Mouse (Mus musculus) hindbrain, embryonic 11.5 days (tissue): ENCODE results near the gene Nfic. TPM values are rescaled to one million over a fixed set of nuclear protein-coding genes. Genes with fewer than 3 reads are reported as not detected.
A peak's percentile ranks its signal among the peaks of the same experiment; 100 is the strongest.
"Not testable (repeated sequence)": the region's sequence is repeated elsewhere in the genome, so short reads cannot be mapped to it uniquely, and the experiment has no call there.

Experiments
- ATAC-seq: fragments of 200-750 bp; cut with Nextera tagmentation; 2 replicates; pipeline ENCODE4 v1.8.0; 2017; ENCODE audit warnings: mild to moderate bottlenecking, moderate TSS enrichment, moderate library complexity; ENCODE audit not compliant: low FRiP score
- DNase-seq: peaks from one replicate; pipeline ENCODE4 v3.0.0-alpha.2; 2015; ENCODE audit warnings: low spot score
- H3K27ac ChIP-seq: fragments of 300-500 bp; sonication (generic); 2 replicates; pipeline ENCODE4 v1.5.1; 2014; ENCODE audit warnings: mild to moderate bottlenecking, low read depth, low read length
- H3K27me3 ChIP-seq: fragments of 300-500 bp; sonication (generic); 2 replicates; pipeline ENCODE4 v1.6.1; 2014; ENCODE audit warnings: mild to moderate bottlenecking, low read length, moderate library complexity, mixed read lengths; ENCODE audit not compliant: control insufficient read depth, insufficient read depth
- H3K36me3 ChIP-seq: fragments of 300-500 bp; sonication (generic); 2 replicates; pipeline ENCODE4 v1.6.1; 2014; ENCODE audit warnings: mild to moderate bottlenecking, low read length, moderate library complexity, mixed read lengths; ENCODE audit not compliant: control insufficient read depth, insufficient read depth
- H3K4me1 ChIP-seq: fragments of 300-500 bp; sonication (generic); replicated peaks from 2 replicates; pipeline ENCODE4 v1.6.1; 2014; ENCODE audit warnings: low read length, mixed read lengths; ENCODE audit not compliant: control insufficient read depth, insufficient read depth
- H3K4me2 ChIP-seq: fragments of 300-500 bp; sonication (generic); replicated peaks from 2 replicates; pipeline ENCODE4 v1.6.1; 2014; ENCODE audit warnings: mild to moderate bottlenecking, low read depth, low read length
- H3K4me3 ChIP-seq: fragments of 300-500 bp; sonication (generic); 2 replicates; pipeline ENCODE4 v1.5.1; 2014; ENCODE audit warnings: low read depth, low read length
- H3K9ac ChIP-seq: fragments of 300-500 bp; sonication (generic); 2 replicates; pipeline ENCODE4 v1.6.1; 2014; ENCODE audit warnings: low read depth, low read length
- H3K9me3 ChIP-seq: fragments of 300-500 bp; sonication (generic); 2 replicates; pipeline ENCODE4 v1.6.1; 2016; ENCODE audit warnings: low read length; ENCODE audit not compliant: control insufficient read depth
- WGBS: fragments of 180-500 bp; shearing (Covaris S2); extraction: QIAGEN DNeasy Blood & Tissue Kit; methylation state at CpG from one replicate; pipeline ENCODE4 v1.1.7; 2014; 5-methylcytosine and 5-hydroxymethylcytosine counted together
- polyA plus RNA-seq: library from polyadenylated mRNA; unstranded; fragments of >200 nt; fragmentation: Nextera tagmentation; extraction: Ambion mirVana; gene quantifications from 2 replicates; pipeline ENCODE4 v1.2.1, GENCODE M21; 2014

Gene Nfic
- polyA plus RNA-seq, 1 experiment from 2014 or later: 11.9 TPM

- Histone ChIP-seq H3K9ac (no peak overlapping the region), H3K9me3 (no peaks in the 10 kb centered on the region), H3K27ac (no peak overlapping the region), H3K4me3 (no peak overlapping the region), H3K4me2 (no peak overlapping the region), H3K4me1 (0 out of 2 replicates have a peak, but pooled peaks cover 2% of the 10 kb centered on the region), H3K36me3 (no peaks in the 10 kb centered on the region), H3K27me3 (peaks cover 51% of the 10 kb centered on the region)
- ATAC-seq (no peak), DNase-seq (no peak)
- WGBS: 62% methylated on average over 9 of the region's 9 CpGs
Measured at GRCm38 (mm10) chr10:81450641-81451364, 4.6 kb downstream of the Nfic start.

- H3K4me1 ChIP-seq: 0 out of 2 replicates have a peak, but pooled peaks cover 2% of the 10 kb centered on the region
- no peak overlapping the region for H3K4me2 ChIP-seq
- H3K36me3 ChIP-seq: no peaks in the 10 kb centered on the region
- H3K27me3 ChIP-seq: peaks cover 44% of the 10 kb centered on the region
- peak; percentile 63 for ATAC-seq
- peak; percentile 92 for DNase-seq
- H3K9me3 ChIP-seq: no peaks in the 10 kb centered on the region
- 1% methylated on average over 7 of the region's 7 CpGs for WGBS
- no peak overlapping the region for H3K9ac ChIP-seq
- H3K4me3 ChIP-seq: no peak overlapping the region
- no peak overlapping the region for H3K27ac ChIP-seq
Measured at GRCm38 (mm10) chr10:81450140-81450539, 5.3 kb downstream of the Nfic start.

- ATAC-seq, H3K27ac ChIP-seq, H3K27me3 ChIP-seq, H3K9me3 ChIP-seq, DNase-seq, H3K4me1 ChIP-seq, H3K36me3 ChIP-seq, H3K4me2 ChIP-seq, H3K4me3 ChIP-seq, H3K9ac ChIP-seq: not testable (repeated sequence)
- WGBS: 38% methylated on average over 2 of the region's 2 CpGs
Measured at GRCm38 (mm10) chr10:81445516-81445915, 9.9 kb downstream of the Nfic start.

- H3K36me3 ChIP-seq: no peaks in the 10 kb centered on the region
- H3K27ac ChIP-seq: no peak overlapping the region
- H3K4me1 ChIP-seq: no peaks in the 10 kb centered on the region
- DNase-seq (no peak), ATAC-seq (no peak)
- no peaks in the 10 kb centered on the region; the same call in 1 of the 2 replicates for H3K27me3 ChIP-seq
- no peaks in the 10 kb centered on the region for H3K9me3 ChIP-seq
- no peak overlapping the region for H3K9ac ChIP-seq
- H3K4me3 ChIP-seq: no peak overlapping the region
- H3K4me2 ChIP-seq: no peak overlapping the region
Measured at GRCm38 (mm10) chr10:81441019-81441418, 14.4 kb downstream of the Nfic start.

- Histone ChIP-seq H3K9ac (no peak overlapping the region), H3K27me3 (peaks cover 9% of the 10 kb centered on the region; the same call in 1 of the 2 replicates)
- 87% methylated on average over 3 of the region's 3 CpGs for WGBS
Measured at GRCm38 (mm10) chr10:81435436-81435835, 20.0 kb downstream of the Nfic start.

GRCm38 (mm10) chr10:81434361-81435263, 20.8 kb downstream of the Nfic start:
- Histone ChIP-seq H3K36me3 (no peaks in the 10 kb centered on the region), H3K9ac (no peak overlapping the region), H3K4me3 (no peak overlapping the region), H3K4me1 (no peaks in the 10 kb centered on the region), H3K9me3 (no peaks in the 10 kb centered on the region), H3K4me2 (no peak overlapping the region), H3K27ac (no peak overlapping the region), H3K27me3 (peaks cover 9% of the 10 kb centered on the region; the same call in 1 of the 2 replicates)
- no peak for ATAC-seq
- 68% methylated on average over 15 of the region's 15 CpGs for WGBS
- no peak for DNase-seq

More at GRCm38 (mm10) chr10:81435436-81435835, 20.0 kb downstream of the Nfic start:
- Histone ChIP-seq H3K27ac (no peak overlapping the region), H3K4me2 (no peak overlapping the region), H3K36me3 (no peaks in the 10 kb centered on the region), H3K4me1 (no peaks in the 10 kb centered on the region), H3K4me3 (no peak overlapping the region), H3K9me3 (no peaks in the 10 kb centered on the region)
- ATAC-seq (no peak), DNase-seq (no peak)

- Histone ChIP-seq H3K9ac (no peak overlapping the region), H3K9me3 (no peaks in the 10 kb centered on the region), H3K4me1 (no peaks in the 10 kb centered on the region; the same call in 1 of the 2 replicates), H3K4me3 (no peak overlapping the region), H3K27ac (no peak overlapping the region), H3K4me2 (no peak overlapping the region), H3K36me3 (no peaks in the 10 kb centered on the region), H3K27me3 (peaks cover 14% of the 10 kb centered on the region)
- 77% methylated on average over 26 of the region's 26 CpGs for WGBS
- ATAC-seq (no peak), DNase-seq (peak; percentile 2)
Measured at GRCm38 (mm10) chr10:81433541-81434289, 21.7 kb downstream of the Nfic start.

GRCm38 (mm10) chr10:81432868-81433262, 22.6 kb downstream of the Nfic start:
- H3K27me3 ChIP-seq: peaks cover 22% of the 10 kb centered on the region
- no peaks in the 10 kb centered on the region for H3K36me3 ChIP-seq
- H3K9ac ChIP-seq: no peak overlapping the region
- DNase-seq (peak; percentile 89), ATAC-seq (peak; percentile 83)
- H3K4me1 ChIP-seq: no peaks in the 10 kb centered on the region; the same call in 1 of the 2 replicates
- no peak overlapping the region for H3K27ac ChIP-seq
- H3K9me3 ChIP-seq: no peaks in the 10 kb centered on the region
- peak overlapping the region; percentile 28 for H3K4me2 ChIP-seq
- H3K4me3 ChIP-seq: no peak overlapping the region
- 5% methylated on average over 17 of the region's 17 CpGs for WGBS
